Mouse (Mus musculus) liver, embryonic 15.5 days (tissue): ENCODE data around the gene Ttc16. TPM values are rescaled to one million over a fixed set of nuclear protein-coding genes. Genes with fewer than 3 reads are reported as not detected.

Experiments
- ATAC-seq: fragments of 200-750 bp; cut with Nextera tagmentation; 2 replicates; pipeline ENCODE4 v1.8.0; 2017; ENCODE audit warnings: moderate number of reproducible peaks, mild to moderate bottlenecking, moderate library complexity; ENCODE audit not compliant: insufficient read depth
- H3K27ac ChIP-seq: fragments of 300-500 bp; sonication (generic); replicated peaks from 2 replicates; pipeline ENCODE4 v1.5.1; 2015; ENCODE audit warnings: mild to moderate bottlenecking, inconsistent platforms
- H3K27me3 ChIP-seq: fragments of 300-500 bp; sonication (generic); 2 replicates; pipeline ENCODE4 v1.6.1; 2015; ENCODE audit warnings: mild to moderate bottlenecking, inconsistent platforms
- H3K36me3 ChIP-seq: fragments of 300-500 bp; sonication (generic); replicated peaks from 2 replicates; pipeline ENCODE4 v1.6.1; 2015; ENCODE audit warnings: moderate library complexity, mild to moderate bottlenecking, inconsistent platforms
- H3K4me1 ChIP-seq: fragments of 300-500 bp; sonication (generic); replicated peaks from 2 replicates; pipeline ENCODE4 v1.6.1; 2015; ENCODE audit warnings: inconsistent platforms
- H3K4me2 ChIP-seq: fragments of 300-500 bp; sonication (generic); 2 replicates; pipeline ENCODE4 v1.6.1; 2015; ENCODE audit warnings: moderate library complexity, mild to moderate bottlenecking, inconsistent platforms
- H3K4me3 ChIP-seq: fragments of 300-500 bp; sonication (generic); replicated peaks from 2 replicates; pipeline ENCODE4 v1.5.1; 2015; ENCODE audit warnings: mild to moderate bottlenecking, inconsistent platforms
- H3K9ac ChIP-seq: fragments of 300-500 bp; sonication (generic); 2 replicates; pipeline ENCODE4 v1.6.1; 2015; ENCODE audit warnings: moderate library complexity, mild to moderate bottlenecking, inconsistent platforms
- H3K9me3 ChIP-seq: fragments of 300-500 bp; sonication (generic); replicated peaks from 2 replicates; pipeline ENCODE4 v1.6.1; 2016; ENCODE audit warnings: inconsistent platforms
- WGBS: fragments of 180-500 bp; shearing (Covaris S2); methylation state at CpG from one replicate; pipeline ENCODE4 v1.1.7; 2015; ENCODE audit warnings: mixed read lengths; ENCODE audit not compliant: insufficient replicate concordance; 5-methylcytosine and 5-hydroxymethylcytosine counted together
- polyA plus RNA-seq: library from polyadenylated mRNA; unstranded; fragments of >200 nt; fragmentation: Nextera tagmentation; extraction: Ambion mirVana; gene quantifications from 2 replicates; pipeline ENCODE4 v1.2.1, GENCODE M21; 2015

Ttc16 gene
- 0.13 TPM in 1 of 2 replicates, not detected in the other for polyA plus RNA-seq

DNA sequence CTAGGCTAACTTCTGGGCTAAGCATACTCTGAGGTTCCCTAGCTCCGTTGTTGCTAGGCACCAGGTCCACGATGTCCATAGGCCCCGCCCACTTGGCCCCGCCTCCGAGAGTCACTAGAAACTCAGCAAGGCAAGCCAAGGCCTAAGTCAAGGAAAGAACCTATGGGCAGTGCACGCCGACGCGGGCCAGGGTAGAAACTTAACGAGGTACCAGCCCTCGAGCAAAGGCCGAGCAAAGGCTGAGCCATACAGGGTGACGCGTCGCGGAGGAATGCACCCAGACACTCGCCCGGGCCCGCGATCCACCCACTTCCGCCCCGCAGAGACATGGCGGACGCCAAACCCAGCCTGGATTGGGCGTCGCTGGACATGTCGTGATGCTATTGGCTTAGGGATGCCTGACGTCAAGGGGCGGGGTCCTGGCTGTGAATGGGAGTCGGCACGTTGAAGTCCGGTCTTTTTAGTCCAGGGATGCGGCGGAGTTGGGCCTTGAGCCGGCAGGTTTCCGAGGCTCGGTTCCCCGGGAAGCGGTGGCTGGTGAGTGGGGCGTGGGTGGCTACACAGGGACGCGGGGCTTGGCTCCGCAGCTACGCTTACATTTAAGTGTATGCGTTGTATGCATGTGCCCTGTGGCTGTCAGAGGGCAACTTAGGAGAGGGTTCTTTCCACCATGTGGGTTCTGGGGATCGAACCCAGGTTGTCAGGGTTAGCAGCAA lies at the start of gene Ttc16, which contains the start of gene Ptrh1:
Gene Ttc16 (minus strand): TSS at position 275 of the 716 bp plus-strand sequence.
Gene Ptrh1 (plus strand): TSS at position 428 of the 716 bp plus-strand sequence.
- Histone ChIP-seq H3K4me1 (peaks cover 29% of the 10 kb centered on the region), H3K4me2 (peak within 1 kb of the TSS; percentile 92), H3K36me3 (no peaks in the 10 kb centered on the region), H3K9me3 (no peaks in the 10 kb centered on the region), H3K27me3 (peaks cover 4% of the 10 kb centered on the region; the same call in 1 of the 2 replicates), H3K9ac (peak within 1 kb of the TSS; percentile 48; the same call in 1 of the 2 replicates), H3K27ac (peak within 1 kb of the TSS; percentile 46), H3K4me3 (peak within 1 kb of the TSS; percentile 73)
- peak; percentile 91 for ATAC-seq
- under 1% methylated on average over 46 of the region's 46 CpGs for WGBS

DNA sequence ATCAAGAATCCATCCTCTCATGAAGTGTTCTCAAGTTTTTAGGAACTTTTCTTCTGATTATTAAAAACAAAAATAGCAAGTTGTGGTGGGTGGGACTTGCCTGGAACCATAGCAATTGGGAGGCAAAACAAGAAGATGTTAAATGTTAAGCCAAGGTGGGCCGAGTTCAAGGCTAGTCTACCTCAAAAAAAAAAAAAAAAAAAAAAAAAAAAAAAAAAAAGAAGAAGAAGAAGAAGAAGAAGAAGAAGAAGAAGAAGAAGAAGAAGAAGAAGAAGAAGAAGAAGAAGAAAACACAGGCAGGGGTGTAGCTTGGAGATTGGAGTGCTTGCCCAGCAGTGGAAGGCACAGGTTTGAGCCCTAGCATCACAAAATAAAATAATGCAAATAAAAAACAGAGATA lies 49.3 kb upstream of the Ttc16 start:
- H3K27ac ChIP-seq = no peak overlapping the region
- peaks cover 3% of the 10 kb centered on the region; the same call in 1 of the 2 replicates for H3K4me1 ChIP-seq
- no peak overlapping the region for H3K4me3 ChIP-seq
- no peaks in the 10 kb centered on the region for H3K36me3 ChIP-seq
- H3K9me3 ChIP-seq = no peaks in the 10 kb centered on the region
- no peaks in the 10 kb centered on the region for H3K27me3 ChIP-seq
- H3K4me2 ChIP-seq = no peak overlapping the region
- ATAC-seq = no peak
- no peak overlapping the region for H3K9ac ChIP-seq
- 71% methylated on average over 1 of the region's 1 CpGs for WGBS

DNA sequence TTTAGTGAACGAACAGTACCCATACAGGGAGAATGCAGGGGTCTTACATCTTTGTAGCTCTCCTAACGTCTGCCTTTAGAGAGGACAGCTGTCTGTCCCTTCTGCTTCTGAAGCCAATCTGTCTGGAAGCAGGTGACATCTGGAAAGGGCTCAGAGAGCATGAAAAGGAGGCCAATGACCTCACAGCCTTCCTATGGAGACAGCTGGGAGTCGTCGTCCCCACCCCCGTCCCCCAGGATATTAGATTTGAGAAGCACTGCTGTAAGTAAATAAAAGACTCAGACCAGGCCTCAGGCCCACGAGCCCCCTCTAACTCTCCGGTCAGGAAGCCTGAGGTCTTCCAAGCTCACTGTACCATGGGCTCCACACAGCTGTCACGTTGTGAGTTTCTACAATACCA lies 48.7 kb upstream of the Ttc16 start:
- Histone ChIP-seq H3K27me3 (no peaks in the 10 kb centered on the region), H3K4me1 (peaks cover 3% of the 10 kb centered on the region; the same call in 1 of the 2 replicates), H3K9ac (no peak overlapping the region), H3K4me3 (no peak overlapping the region), H3K27ac (no peak overlapping the region), H3K4me2 (no peak overlapping the region), H3K36me3 (no peaks in the 10 kb centered on the region), H3K9me3 (no peaks in the 10 kb centered on the region)
- 58% methylated on average over 8 of the region's 8 CpGs for WGBS
- no peak for ATAC-seq

DNA sequence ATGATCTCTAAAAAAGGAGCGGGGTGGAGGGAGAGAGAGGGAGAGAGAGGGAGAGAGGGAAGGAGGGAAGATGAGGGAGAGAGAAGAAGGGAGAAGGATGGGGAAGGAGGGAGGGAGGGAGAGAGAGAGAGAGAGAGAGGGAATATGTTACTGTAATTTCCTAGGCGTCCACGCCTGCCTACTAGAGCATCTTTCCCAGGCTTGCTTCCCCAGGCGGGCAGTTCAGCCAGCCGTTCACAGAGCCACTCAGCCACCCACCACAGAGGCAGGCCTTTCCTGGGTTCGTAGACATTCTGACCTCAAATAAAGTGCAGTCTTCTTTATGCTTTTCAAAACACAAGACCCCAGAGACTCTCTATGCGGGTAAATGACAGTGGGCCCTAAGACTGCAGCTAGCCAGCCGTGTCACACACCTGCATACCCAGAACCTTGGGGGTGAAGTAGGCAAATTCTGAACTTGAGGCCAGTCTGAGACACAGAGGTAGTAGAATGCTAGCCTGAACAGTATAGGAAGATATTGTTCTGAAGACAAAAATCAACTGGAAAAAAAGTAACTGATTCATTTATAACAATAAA lies 48.2 kb upstream of the Ttc16 start:
- Histone ChIP-seq H3K9me3 (no peaks in the 10 kb centered on the region), H3K4me1 (peaks cover 3% of the 10 kb centered on the region; the same call in 1 of the 2 replicates), H3K36me3 (no peaks in the 10 kb centered on the region), H3K4me2 (no peak overlapping the region), H3K27ac (no peak overlapping the region), H3K9ac (no peak overlapping the region), H3K4me3 (no peak overlapping the region), H3K27me3 (no peaks in the 10 kb centered on the region)
- 69% methylated on average over 8 of the region's 8 CpGs for WGBS
- ATAC-seq = no peak

DNA sequence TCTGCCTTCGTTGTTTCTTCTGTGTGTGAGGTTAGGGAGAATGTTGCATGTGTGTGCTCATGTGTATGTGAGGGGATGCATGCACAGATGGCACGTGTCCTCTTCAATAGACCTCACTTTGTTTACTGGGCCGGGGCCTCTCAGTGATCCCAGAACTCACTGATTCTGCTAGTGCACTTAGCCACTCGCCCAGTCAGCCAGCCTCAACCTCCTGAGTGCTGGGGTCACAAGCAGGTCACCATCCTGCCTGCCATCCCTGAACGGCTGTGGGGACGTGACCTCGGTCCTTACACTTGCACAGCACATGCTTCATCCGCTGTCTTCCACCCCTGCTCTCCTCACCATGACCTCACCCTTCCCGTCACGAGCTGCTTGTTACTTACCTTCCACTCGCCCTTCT lies 47.7 kb upstream of the Ttc16 start:
- no peaks in the 10 kb centered on the region for H3K9me3 ChIP-seq
- H3K4me2 ChIP-seq = no peak overlapping the region
- ATAC-seq = no peak
- 57% methylated on average over 11 of the region's 11 CpGs for WGBS
- no peak overlapping the region for H3K9ac ChIP-seq
- no peak overlapping the region for H3K4me3 ChIP-seq
- H3K27ac ChIP-seq = no peak overlapping the region
- no peaks in the 10 kb centered on the region for H3K36me3 ChIP-seq
- H3K27me3 ChIP-seq = no peaks in the 10 kb centered on the region
- peaks cover 3% of the 10 kb centered on the region; the same call in 1 of the 2 replicates for H3K4me1 ChIP-seq

DNA sequence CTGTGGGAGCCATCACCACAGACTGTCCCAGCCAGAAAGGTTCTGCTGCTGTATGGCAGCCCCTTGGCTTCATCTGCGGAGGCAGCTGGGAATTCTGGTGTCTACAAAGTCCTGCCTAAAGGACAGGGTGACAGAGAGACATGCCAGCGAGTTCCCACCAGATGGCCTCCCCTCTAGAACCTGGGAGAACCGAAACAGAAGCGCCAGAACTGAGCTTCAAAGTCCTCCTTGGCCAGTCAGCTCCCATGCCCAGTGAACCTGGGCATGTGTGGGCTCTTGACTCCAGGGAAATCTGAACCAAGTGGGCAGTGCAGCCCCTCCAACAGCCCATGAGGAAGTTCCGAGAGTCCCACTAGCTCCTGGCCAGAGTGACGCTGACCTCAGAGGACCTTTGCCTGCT lies 47.2 kb upstream of the Ttc16 start:
- H3K4me1 ChIP-seq = peaks cover 3% of the 10 kb centered on the region; the same call in 1 of the 2 replicates
- no peak for ATAC-seq
- H3K9ac ChIP-seq = no peak overlapping the region
- no peaks in the 10 kb centered on the region for H3K9me3 ChIP-seq
- no peaks in the 10 kb centered on the region for H3K36me3 ChIP-seq
- no peak overlapping the region for H3K4me3 ChIP-seq
- H3K4me2 ChIP-seq = no peak overlapping the region
- 78% methylated on average over 6 of the region's 6 CpGs for WGBS
- H3K27me3 ChIP-seq = no peaks in the 10 kb centered on the region
- no peak overlapping the region for H3K27ac ChIP-seq

DNA sequence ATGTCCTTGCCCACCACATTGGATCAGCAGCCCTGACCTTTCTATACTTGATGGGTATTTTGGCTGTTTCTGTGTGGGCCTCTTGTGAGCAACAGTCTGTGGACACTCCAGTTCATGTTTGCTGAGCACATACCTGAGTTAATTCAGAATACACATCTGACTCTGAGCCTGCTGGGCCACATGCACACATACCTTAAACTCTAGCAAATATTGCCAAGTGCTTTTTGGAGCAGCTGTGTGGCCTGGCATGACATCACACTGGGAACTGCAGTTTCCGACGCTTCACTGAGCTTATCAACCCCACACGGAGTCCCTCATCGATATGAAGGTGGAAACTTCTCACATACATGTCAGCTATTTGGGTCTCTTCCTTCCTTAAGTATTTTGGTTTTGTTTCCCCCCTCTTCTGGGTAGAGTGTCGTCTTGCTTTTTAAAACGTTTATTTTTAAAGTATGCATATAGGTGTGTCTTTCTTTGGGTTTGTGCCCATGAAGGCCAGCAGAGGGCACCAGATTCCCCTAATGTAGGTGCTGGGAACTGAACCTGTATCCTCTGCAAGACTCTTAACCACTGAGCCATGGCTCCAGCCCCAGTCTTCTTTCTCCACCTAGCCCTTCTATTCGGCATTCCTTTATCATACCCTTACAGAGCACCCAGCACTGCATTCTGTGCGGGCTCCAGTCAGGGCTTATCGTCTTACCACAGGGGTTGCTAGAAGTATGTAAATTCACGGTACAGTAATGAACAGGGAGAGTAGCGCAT lies 45.8 kb upstream of the Ttc16 start:
- H3K4me3 ChIP-seq = no peak overlapping the region
- no peak overlapping the region for H3K9ac ChIP-seq
- no peaks in the 10 kb centered on the region for H3K36me3 ChIP-seq
- no peaks in the 10 kb centered on the region for H3K27me3 ChIP-seq
- H3K9me3 ChIP-seq = no peaks in the 10 kb centered on the region
- H3K27ac ChIP-seq = no peak overlapping the region
- peaks cover 3% of the 10 kb centered on the region; the same call in 1 of the 2 replicates for H3K4me1 ChIP-seq
- ATAC-seq = peak; percentile 28; the same call in 1 of the 2 replicates
- no peak overlapping the region for H3K4me2 ChIP-seq
- 46% methylated on average over 11 of the region's 11 CpGs for WGBS

DNA sequence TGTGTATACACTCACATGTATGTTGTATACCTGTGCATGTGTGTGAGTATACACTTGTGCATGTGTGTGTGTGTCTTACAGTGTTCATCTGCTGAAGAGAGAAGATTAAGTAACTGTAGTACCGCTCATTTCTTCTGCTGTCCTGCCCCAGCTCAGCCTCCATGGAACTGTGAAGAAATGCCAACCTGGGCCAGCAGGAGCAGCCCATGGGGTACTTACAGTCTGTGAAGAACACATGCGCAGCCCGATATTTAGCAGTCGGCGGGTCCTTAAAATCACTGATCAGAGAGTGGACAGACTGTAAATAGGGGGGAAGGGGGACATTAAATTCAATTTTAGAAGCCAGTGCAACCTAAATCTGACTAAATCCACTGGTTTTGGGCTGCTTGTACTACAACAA lies 42.8 kb upstream of the Ttc16 start:
- ATAC-seq = no peak
- 86% methylated on average over 5 of the region's 5 CpGs for WGBS
- no peak overlapping the region for H3K4me3 ChIP-seq
- no peak overlapping the region for H3K9ac ChIP-seq
- no peaks in the 10 kb centered on the region for H3K36me3 ChIP-seq
- peaks cover 3% of the 10 kb centered on the region; the same call in 1 of the 2 replicates for H3K4me1 ChIP-seq
- H3K4me2 ChIP-seq = no peak overlapping the region
- no peak overlapping the region for H3K27ac ChIP-seq
- H3K27me3 ChIP-seq = no peaks in the 10 kb centered on the region
- H3K9me3 ChIP-seq = no peaks in the 10 kb centered on the region

DNA sequence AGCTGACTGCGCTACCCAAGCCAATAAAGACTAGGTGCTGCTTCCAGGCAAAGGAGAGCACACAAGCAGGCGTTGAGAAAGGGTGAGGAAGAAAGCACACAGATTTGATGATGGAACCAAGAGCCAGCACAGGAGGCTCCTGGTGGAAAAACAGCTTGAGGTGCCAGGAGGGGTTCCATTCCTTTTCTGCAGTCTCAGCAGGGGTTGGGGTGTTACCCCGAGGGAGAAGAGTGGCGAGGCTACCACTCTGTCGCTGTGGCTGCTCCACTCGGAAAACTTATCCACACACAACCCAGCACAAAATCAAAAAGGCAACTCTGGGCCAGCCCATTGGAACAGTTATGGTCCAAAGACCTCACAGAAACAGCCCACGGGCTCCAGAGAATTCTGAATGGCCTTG lies 42.2 kb upstream of the Ttc16 start:
- H3K4me1 ChIP-seq = peaks cover 3% of the 10 kb centered on the region; the same call in 1 of the 2 replicates
- H3K9ac ChIP-seq = no peak overlapping the region
- no peaks in the 10 kb centered on the region for H3K36me3 ChIP-seq
- WGBS = 67% methylated on average over 7 of the region's 7 CpGs
- H3K4me3 ChIP-seq = no peak overlapping the region
- ATAC-seq = no peak
- no peak overlapping the region for H3K27ac ChIP-seq
- H3K27me3 ChIP-seq = no peaks in the 10 kb centered on the region
- no peak overlapping the region for H3K4me2 ChIP-seq
- no peaks in the 10 kb centered on the region for H3K9me3 ChIP-seq

DNA sequence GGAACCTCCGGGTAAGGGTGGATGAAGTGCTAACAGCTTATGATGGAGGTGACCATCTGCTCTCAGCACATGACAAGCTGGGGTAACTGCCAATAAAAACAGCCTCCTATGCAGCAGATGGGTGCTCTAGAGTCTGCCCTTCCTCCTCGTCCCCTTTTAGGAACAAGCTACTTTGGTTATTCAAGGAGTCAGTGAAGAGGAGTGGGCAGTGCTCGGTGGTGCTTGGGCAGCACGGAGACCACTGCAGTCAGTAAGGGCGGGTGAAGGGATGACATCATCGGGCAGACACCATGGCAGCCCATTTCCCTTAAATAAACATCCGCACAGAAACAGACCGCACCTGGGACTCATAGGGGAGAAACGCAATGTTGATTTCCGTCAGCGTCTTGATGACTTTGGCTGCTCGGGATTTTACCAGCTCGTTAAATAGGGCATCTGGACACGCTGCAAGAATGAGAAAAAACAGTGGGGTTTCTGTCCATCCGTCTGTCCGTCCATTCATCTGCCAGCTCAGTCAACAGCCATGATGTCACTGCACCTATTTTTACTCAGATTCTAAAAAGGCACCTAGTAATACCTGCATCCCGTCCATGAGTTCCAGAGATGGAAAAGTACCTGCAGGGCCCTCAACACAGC lies 41.6 kb upstream of the Ttc16 start:
- no peak overlapping the region for H3K9ac ChIP-seq
- H3K4me1 ChIP-seq = peaks cover 3% of the 10 kb centered on the region; the same call in 1 of the 2 replicates
- no peak overlapping the region for H3K4me3 ChIP-seq
- ATAC-seq = no peak
- H3K27me3 ChIP-seq = no peaks in the 10 kb centered on the region
- H3K4me2 ChIP-seq = no peak overlapping the region
- H3K27ac ChIP-seq = no peak overlapping the region
- WGBS = 70% methylated on average over 17 of the region's 17 CpGs
- no peaks in the 10 kb centered on the region for H3K9me3 ChIP-seq
- H3K36me3 ChIP-seq = no peaks in the 10 kb centered on the region
